Mouse (Mus musculus) midbrain, embryonic 16.5 days (tissue): Measurements from ENCODE around the gene D630003M21Rik. TPM values are rescaled to one million over a fixed set of nuclear protein-coding genes. Genes with fewer than 3 reads are reported as not detected.

Experiments used
- ATAC-seq: fragments of 200-750 bp; cut with Nextera tagmentation; 2 replicates; pipeline ENCODE4 v1.8.0; 2017; ENCODE audit warnings: moderate TSS enrichment
- H3K27ac ChIP-seq: fragments of 300-500 bp; sonication (generic); 2 replicates; pipeline ENCODE4 v1.5.1; 2014; ENCODE audit warnings: mild to moderate bottlenecking, low read length, mixed read lengths
- H3K27me3 ChIP-seq: fragments of 300-500 bp; sonication (generic); 2 replicates; pipeline ENCODE4 v1.6.1; 2014; ENCODE audit warnings: low read depth, low read length, mixed read lengths; ENCODE audit not compliant: control insufficient read depth, insufficient read depth
- H3K36me3 ChIP-seq: fragments of 300-500 bp; sonication (generic); 2 replicates; pipeline ENCODE4 v1.6.1; 2014; ENCODE audit warnings: mild to moderate bottlenecking, low read length, moderate library complexity, mixed read lengths; ENCODE audit not compliant: control insufficient read depth, insufficient read depth
- H3K4me1 ChIP-seq: fragments of 300-500 bp; sonication (generic); 2 replicates; pipeline ENCODE4 v1.6.1; 2014; ENCODE audit warnings: mild to moderate bottlenecking, low read length, mixed read lengths; ENCODE audit not compliant: control insufficient read depth, insufficient read depth
- H3K4me2 ChIP-seq: fragments of 300-500 bp; sonication (generic); 2 replicates; pipeline ENCODE4 v1.6.1; 2014; ENCODE audit warnings: mild to moderate bottlenecking, low read length, mixed read lengths
- H3K4me3 ChIP-seq: fragments of 300-500 bp; sonication (generic); 2 replicates; pipeline ENCODE4 v1.5.1; 2014; ENCODE audit warnings: low read depth, mild to moderate bottlenecking, low read length, moderate library complexity, mixed read lengths
- H3K9ac ChIP-seq: fragments of 300-500 bp; sonication (generic); 2 replicates; pipeline ENCODE4 v1.6.1; 2014; ENCODE audit warnings: low read depth, low read length, mixed read lengths
- H3K9me3 ChIP-seq: fragments of 300-500 bp; sonication (generic); replicated peaks from 2 replicates; pipeline ENCODE4 v1.6.1; 2014; ENCODE audit warnings: mild to moderate bottlenecking, low read length, mixed read lengths; ENCODE audit not compliant: control insufficient read depth, poor library complexity, severe bottlenecking
- WGBS: fragments of 180-500 bp; shearing (Covaris S2); extraction: QIAGEN DNeasy Blood & Tissue Kit; methylation state at CpG from one replicate; pipeline ENCODE4 v1.1.7; 2014; 5-methylcytosine and 5-hydroxymethylcytosine counted together
- polyA plus RNA-seq: library from polyadenylated mRNA; unstranded; fragments of >200 nt; fragmentation: Nextera tagmentation; extraction: Ambion mirVana; gene quantifications from 2 replicates; pipeline ENCODE4 v1.2.1, GENCODE M21; 2015

D630003M21Rik gene
- polyA plus RNA-seq, 1 experiment from 2014 or later: 1.7 TPM

GRCm38 (mm10) chr2:158193611-158194336 is 35.2 kb downstream of the D630003M21Rik start:
- no peaks in the 10 kb centered on the region for H3K27me3 ChIP-seq
- peak; percentile 75 for ATAC-seq
- no peak overlapping the region for H3K4me2 ChIP-seq
- no peaks in the 10 kb centered on the region for H3K9me3 ChIP-seq
- no peak overlapping the region for H3K4me3 ChIP-seq
- WGBS: 11% methylated on average over 10 of the region's 10 CpGs
- peak overlapping the region; percentile 74 for H3K27ac ChIP-seq
- no peak overlapping the region; the same call in 1 of the 2 replicates for H3K9ac ChIP-seq
- H3K36me3 ChIP-seq: no peaks in the 10 kb centered on the region
- peaks cover 18% of the 10 kb centered on the region for H3K4me1 ChIP-seq

GRCm38 (mm10) chr2:158191098-158191497 is 37.9 kb downstream of the D630003M21Rik start:
- H3K4me1 ChIP-seq: peaks cover 18% of the 10 kb centered on the region
- no peaks in the 10 kb centered on the region for H3K9me3 ChIP-seq
- H3K9ac ChIP-seq: no peak overlapping the region
- WGBS: 78% methylated on average over 7 of the region's 7 CpGs
- H3K4me3 ChIP-seq: no peak overlapping the region
- no peaks in the 10 kb centered on the region for H3K27me3 ChIP-seq
- no peaks in the 10 kb centered on the region for H3K36me3 ChIP-seq
- no peak for ATAC-seq
- no peak overlapping the region for H3K4me2 ChIP-seq
- H3K27ac ChIP-seq: no peak overlapping the region

GRCm38 (mm10) chr2:158189451-158189850 is 39.6 kb downstream of the D630003M21Rik start:
- Histone ChIP-seq H3K9ac (no peak overlapping the region), H3K4me3 (no peak overlapping the region), H3K27me3 (no peaks in the 10 kb centered on the region), H3K9me3 (no peaks in the 10 kb centered on the region), H3K27ac (no peak overlapping the region), H3K4me2 (no peak overlapping the region), H3K4me1 (peaks cover 10% of the 10 kb centered on the region), H3K36me3 (no peaks in the 10 kb centered on the region)
- 84% methylated on average over 11 of the region's 11 CpGs for WGBS
- no peak for ATAC-seq

DNA sequence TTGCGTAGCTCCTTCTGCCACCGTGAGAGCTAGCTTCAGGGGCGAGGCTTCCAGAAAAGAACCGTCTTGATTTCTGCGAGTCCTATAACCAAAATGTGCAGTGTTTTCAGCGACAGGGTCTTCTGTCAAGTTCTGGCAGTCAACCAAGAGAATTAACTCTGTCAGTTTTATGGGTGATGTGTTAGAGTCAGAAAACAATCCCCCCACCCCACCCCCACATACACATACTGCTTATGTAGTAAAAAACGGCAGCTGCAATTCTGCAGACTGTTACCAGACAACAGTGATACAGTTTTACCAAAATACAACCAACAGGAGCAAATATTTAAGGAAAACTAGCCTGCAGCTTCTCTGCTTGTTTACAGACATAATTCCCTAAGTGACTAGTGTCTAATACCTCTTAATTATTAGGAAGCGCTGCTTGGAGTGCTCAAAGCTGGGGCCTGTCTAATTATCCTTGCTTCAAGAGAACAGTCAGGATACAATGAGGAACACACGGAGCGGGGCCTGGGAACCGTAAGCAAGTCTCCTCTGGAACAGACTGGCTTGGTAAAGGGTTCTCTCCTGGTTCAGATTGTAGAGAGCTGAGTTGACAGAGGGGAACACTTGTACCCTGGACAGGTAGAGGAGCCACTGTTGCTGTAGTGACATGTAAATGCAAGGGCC is 42.7 kb downstream of the D630003M21Rik start:
- no peaks in the 10 kb centered on the region for H3K27me3 ChIP-seq
- H3K36me3 ChIP-seq: no peaks in the 10 kb centered on the region
- ATAC-seq: no peak
- WGBS: 66% methylated on average over 11 of the region's 11 CpGs
- no peak overlapping the region for H3K27ac ChIP-seq
- H3K4me2 ChIP-seq: no peak overlapping the region
- no peak overlapping the region for H3K4me3 ChIP-seq
- H3K9ac ChIP-seq: no peak overlapping the region
- peaks cover 6% of the 10 kb centered on the region; the same call in 1 of the 2 replicates for H3K4me1 ChIP-seq
- no peaks in the 10 kb centered on the region for H3K9me3 ChIP-seq

- Histone ChIP-seq H3K36me3 (no peaks in the 10 kb centered on the region), H3K4me1 (peaks cover 18% of the 10 kb centered on the region), H3K4me2 (no peak overlapping the region), H3K9me3 (no peaks in the 10 kb centered on the region), H3K9ac (no peak overlapping the region), H3K27me3 (no peaks in the 10 kb centered on the region), H3K4me3 (no peak overlapping the region), H3K27ac (no peak overlapping the region)
- no peak for ATAC-seq
- 90% methylated on average over 8 of the region's 8 CpGs for WGBS
Measured at GRCm38 (mm10) chr2:158183266-158183665, 45.8 kb downstream of the D630003M21Rik start.

GRCm38 (mm10) chr2:158181932-158182331 is 47.1 kb downstream of the D630003M21Rik start:
- WGBS: 45% methylated on average over 6 of the region's 6 CpGs
- no peak overlapping the region for H3K4me3 ChIP-seq
- no peaks in the 10 kb centered on the region for H3K9me3 ChIP-seq
- H3K27ac ChIP-seq: peak overlapping the region; percentile 63
- H3K27me3 ChIP-seq: no peaks in the 10 kb centered on the region
- no peak overlapping the region for H3K4me2 ChIP-seq
- no peaks in the 10 kb centered on the region for H3K36me3 ChIP-seq
- no peak overlapping the region for H3K9ac ChIP-seq
- peaks cover 24% of the 10 kb centered on the region for H3K4me1 ChIP-seq
- ATAC-seq: 0 out of 2 replicates have a peak, but pooled peaks have one; percentile 37

DNA sequence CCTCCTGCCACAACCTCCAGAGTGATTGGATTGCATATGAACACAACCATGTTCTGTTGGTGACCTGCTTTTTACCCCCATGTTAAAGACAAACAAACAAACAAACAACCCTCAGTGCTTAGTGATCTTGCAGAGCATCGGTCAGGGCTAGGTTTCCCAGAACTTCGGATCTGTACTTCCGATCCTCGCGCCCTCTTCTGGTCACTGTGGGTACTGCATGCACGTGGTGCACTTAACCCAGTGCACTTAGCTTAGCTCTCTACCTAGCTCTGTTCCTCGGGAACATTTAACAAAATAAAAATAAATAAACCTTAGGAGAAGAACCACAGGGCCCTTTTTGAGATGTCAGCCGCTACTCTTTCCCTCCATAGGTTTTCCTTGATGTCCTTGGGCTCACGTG is 48.2 kb downstream of the D630003M21Rik start:
- ATAC-seq: no peak

DNA sequence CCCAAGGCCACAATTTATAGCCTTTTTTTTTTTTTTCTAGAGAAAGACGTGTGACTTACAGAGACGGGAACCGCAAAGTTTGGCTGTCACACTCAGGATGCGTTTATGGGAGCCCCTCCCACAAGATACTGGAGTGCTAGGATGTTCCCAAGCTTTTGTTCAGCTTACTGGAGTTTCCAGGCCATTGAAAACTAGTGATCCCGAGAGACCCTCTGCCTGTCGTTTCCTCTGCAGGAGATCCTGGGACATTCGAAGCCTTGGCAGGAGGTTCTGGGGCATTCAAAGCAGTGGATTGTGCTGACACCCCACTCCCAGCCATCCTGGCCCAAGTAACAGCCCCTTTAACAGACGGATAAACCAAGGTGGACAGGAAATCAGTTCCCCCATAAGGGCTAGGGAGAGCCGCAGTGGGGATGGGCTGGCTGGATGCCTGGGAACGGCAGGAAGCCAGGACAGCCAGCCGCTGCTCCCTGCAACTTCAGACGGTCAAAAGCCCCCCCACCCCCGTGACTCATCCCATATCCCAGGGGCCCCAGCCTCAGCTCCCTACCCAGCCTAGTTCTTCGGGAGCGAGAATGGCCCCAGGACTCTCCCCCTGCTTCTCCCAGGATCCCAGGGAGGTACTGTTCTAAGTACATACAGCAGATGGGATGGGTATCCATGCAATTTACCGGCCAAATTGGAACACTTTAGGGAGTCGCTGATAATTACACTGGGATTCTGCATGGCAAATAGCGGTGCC is 49.5 kb downstream of the D630003M21Rik start:
- no peak overlapping the region for H3K27ac ChIP-seq
- peak overlapping the region; percentile 41 for H3K4me2 ChIP-seq
- H3K9me3 ChIP-seq: no peaks in the 10 kb centered on the region
- H3K9ac ChIP-seq: no peak overlapping the region
- no peak for ATAC-seq
- H3K27me3 ChIP-seq: no peaks in the 10 kb centered on the region
- 0 out of 2 replicates have a peak overlapping the region, but pooled peaks have one; percentile 1 for H3K4me3 ChIP-seq
- H3K36me3 ChIP-seq: no peaks in the 10 kb centered on the region
- H3K4me1 ChIP-seq: peaks cover 24% of the 10 kb centered on the region
- WGBS: 14% methylated on average over 18 of the region's 18 CpGs

More for the DNA sequence above, 48.2 kb downstream of the D630003M21Rik start:
- Histone ChIP-seq H3K4me1 (peaks cover 24% of the 10 kb centered on the region), H3K27me3 (no peaks in the 10 kb centered on the region), H3K9ac (no peak overlapping the region), H3K27ac (no peak overlapping the region), H3K9me3 (no peaks in the 10 kb centered on the region), H3K4me2 (no peak overlapping the region), H3K36me3 (no peaks in the 10 kb centered on the region), H3K4me3 (no peak overlapping the region)
- WGBS: 45% methylated on average over 9 of the region's 9 CpGs
